Mouse (Mus musculus): ENCODE measurements around the gene Pigv.

GRCm38 (mm10) chr4:133686512-133686911 lies 14.1 kb upstream of the Pigv start:
- TF ChIP-seq CTCF (IDR thresholded peaks at IDR 0.05; ENCODE audit: low read depth, low read length), result no peak
- no peak for TF ChIP-seq POLR2AphosphoS5 (IDR thresholded peaks at IDR 0.05; ENCODE audit: insufficient replicate concordance, low read depth, low read length)

Measured in G1E (cell line).